Mouse (Mus musculus): ENCODE measurements at regions not wholly inside any gene's neighbourhood (a gene's known extent, or its start where the extent isn't known, plus 50 kb on each side); places are given as distances from the start of the nearest gene placed in this dataset.
A peak's percentile ranks its signal among the peaks of the same experiment; 100 is the strongest.

- no peak for DNase-seq (ENCODE audit: low spot score in 2 of 2)
Measured at GRCm38 (mm10) chr1:105117888-105118287, 238.6 kb downstream of the Rnf152 start.

GRCm38 (mm10) chr1:105116231-105116630 is 240.3 kb downstream of the Rnf152 start:
- DNase-seq (ENCODE audit: low spot score in 2 of 2), result no peak

GRCm38 (mm10) chr1:105115391-105115790 is 241.1 kb downstream of the Rnf152 start:
- DNase-seq (ENCODE audit: low spot score in 2 of 2), result no peak

GRCm38 (mm10) chr1:105114835-105115234 is 241.7 kb downstream of the Rnf152 start:
- DNase-seq (ENCODE audit: low spot score in 2 of 2), result no peak

- DNase-seq (ENCODE audit: low spot score in 2 of 2), result no peak
Measured at GRCm38 (mm10) chr1:105112762-105113525, 243.6 kb downstream of the Rnf152 start.

GRCm38 (mm10) chr1:105111236-105111635 is 245.3 kb downstream of the Rnf152 start:
- DNase-seq (ENCODE audit: low spot score in 2 of 2), result no peak

- DNase-seq (ENCODE audit: low spot score in 2 of 2), result no peak
Measured at GRCm38 (mm10) chr1:105110581-105111210, 245.8 kb downstream of the Rnf152 start.

- no peak for DNase-seq (ENCODE audit: low spot score in 2 of 2)
Measured at GRCm38 (mm10) chr1:105107836-105108235, 248.7 kb downstream of the Rnf152 start.

- DNase-seq (ENCODE audit: low spot score in 2 of 2), result no peak
Measured at GRCm38 (mm10) chr1:105107257-105107656, 249.3 kb downstream of the Rnf152 start.

- DNase-seq (ENCODE audit: low spot score in 2 of 2), result no peak
Measured at GRCm38 (mm10) chr1:105105211-105105610, 251.3 kb downstream of the Rnf152 start.

- no peak for DNase-seq (ENCODE audit: low spot score in 2 of 2)
Measured at GRCm38 (mm10) chr1:105095091-105095490, 261.4 kb downstream of the Rnf152 start.

- peak; percentile 10 to 41 for DNase-seq (ENCODE audit: low spot score in 2 of 2)
Measured at GRCm38 (mm10) chr1:105094500-105094899, 262.0 kb downstream of the Rnf152 start.

- peak in 1 of 2 experiments; percentile 41 for DNase-seq (ENCODE audit: low spot score in 2 of 2)
Measured at GRCm38 (mm10) chr1:105093875-105094274, 262.6 kb downstream of the Rnf152 start.

GRCm38 (mm10) chr1:105093012-105093411 is 263.5 kb downstream of the Rnf152 start:
- no peak for DNase-seq (ENCODE audit: low spot score in 2 of 2)

GRCm38 (mm10) chr1:105092309-105092904 is 264.1 kb downstream of the Rnf152 start:
- DNase-seq (ENCODE audit: low spot score in 2 of 2), result peak in 1 of 2 experiments; percentile 16

GRCm38 (mm10) chr1:105088765-105089520 is 267.6 kb downstream of the Rnf152 start:
- no peak for DNase-seq (ENCODE audit: low spot score in 2 of 2)

- no peak for DNase-seq (ENCODE audit: low spot score in 2 of 2)
Measured at GRCm38 (mm10) chr1:105087623-105088022, 268.9 kb downstream of the Rnf152 start.

GRCm38 (mm10) chr1:105084556-105084955 is 272.0 kb downstream of the Rnf152 start:
- DNase-seq (ENCODE audit: low spot score in 2 of 2), result peak in 1 of 2 experiments; percentile 16

- DNase-seq (ENCODE audit: low spot score in 2 of 2), result no peak
Measured at GRCm38 (mm10) chr1:105083551-105084103, 272.9 kb downstream of the Rnf152 start.

- no peak for DNase-seq (ENCODE audit: low spot score in 2 of 2)
Measured at GRCm38 (mm10) chr1:105082823-105083550, 273.5 kb downstream of the Rnf152 start.

GRCm38 (mm10) chr1:105081942-105082341 is 274.6 kb downstream of the Rnf152 start:
- no peak for DNase-seq (ENCODE audit: low spot score in 2 of 2)
